Mouse (Mus musculus): ENCODE data around the gene Dao.

The Dao gene

GRCm38 (mm10) chr5:113983541-113983940 is 20.0 kb upstream of the Dao start:
- DNase-seq (ENCODE audit: low spot score): no peak

GRCm38 (mm10) chr5:113984025-113984740 is 19.3 kb upstream of the Dao start:
- DNase-seq (ENCODE audit: low spot score): no peak

- DNase-seq (ENCODE audit: low spot score): no peak
Measured at GRCm38 (mm10) chr5:113985737-113986136, 17.8 kb upstream of the Dao start.

- peak; percentile 32 for DNase-seq (ENCODE audit: low spot score)
Measured at GRCm38 (mm10) chr5:113986182-113986961, 17.1 kb upstream of the Dao start.

GRCm38 (mm10) chr5:113989437-113990024 is 14.0 kb upstream of the Dao start:
- DNase-seq (ENCODE audit: low spot score): peak; percentile 29

GRCm38 (mm10) chr5:113990593-113990992 is 12.9 kb upstream of the Dao start:
- DNase-seq (ENCODE audit: low spot score): no peak

GRCm38 (mm10) chr5:113991141-113991540 is 12.4 kb upstream of the Dao start:
- no peak for DNase-seq (ENCODE audit: low spot score)

- peak; percentile 46 for DNase-seq (ENCODE audit: low spot score)
Measured at GRCm38 (mm10) chr5:113992339-113992831, 11.1 kb upstream of the Dao start.

- DNase-seq (ENCODE audit: low spot score): peak; percentile 61
Measured at GRCm38 (mm10) chr5:113993031-113993486, 10.4 kb upstream of the Dao start.

GRCm38 (mm10) chr5:113993487-113994465 is 9.7 kb upstream of the Dao start, which contains the start of gene Ssh1:
Gene Ssh1, minus strand, starts transcription at chr5:113993894.
- DNase-seq (ENCODE audit: low spot score): peak; percentile 88

GRCm38 (mm10) chr5:113996458-113996857 is 7.0 kb upstream of the Dao start:
- DNase-seq (ENCODE audit: low spot score): peak; percentile 42

GRCm38 (mm10) chr5:113999382-113999781 is 4.1 kb upstream of the Dao start:
- DNase-seq (ENCODE audit: low spot score): no peak

GRCm38 (mm10) chr5:114004573-114004972 is 1.1 kb downstream of the Dao start:
- no peak for DNase-seq (ENCODE audit: low spot score)

GRCm38 (mm10) chr5:114005100-114005499 is 1.6 kb downstream of the Dao start:
- DNase-seq (ENCODE audit: low spot score): no peak

- no peak for DNase-seq (ENCODE audit: low spot score)
Measured at GRCm38 (mm10) chr5:114006974-114007373, 3.5 kb downstream of the Dao start.

GRCm38 (mm10) chr5:114007753-114008453 is 4.4 kb downstream of the Dao start:
- DNase-seq (ENCODE audit: low spot score): no peak

- DNase-seq (ENCODE audit: low spot score): no peak
Measured at GRCm38 (mm10) chr5:114009049-114009448, 5.5 kb downstream of the Dao start.

GRCm38 (mm10) chr5:114015121-114015520 is 11.6 kb downstream of the Dao start:
- no peak for DNase-seq (ENCODE audit: low spot score)

GRCm38 (mm10) chr5:114024390-114024789 is 20.9 kb downstream of the Dao start:
- no peak for DNase-seq (ENCODE audit: low spot score)

GRCm38 (mm10) chr5:114024885-114025284 is 21.4 kb downstream of the Dao start:
- no peak for DNase-seq (ENCODE audit: low spot score)

All from adipocyte (in vitro differentiated cells).